Mouse (Mus musculus): Measurements from ENCODE around the gene Oscar. TPM values are rescaled to one million over a fixed set of nuclear protein-coding genes. Genes with fewer than 3 reads are reported as not detected.
"Not testable (repeated sequence)": the region's sequence is repeated elsewhere in the genome, so short reads cannot be mapped to it uniquely, and the experiment has no call there.

Gene Oscar
- total RNA-seq, 2 experiments from 2014 or later = 0.19 to 0.34 TPM

GRCm38 (mm10) chr7:3576354-3577124, 39.4 kb downstream of the Oscar start:
- intact Hi-C loops (cut with DNase I) = no loop called here
- no peak for DNase-seq

- intact Hi-C loops (cut with DNase I) = no loop called here
- DNase-seq = no peak
Measured at GRCm38 (mm10) chr7:3574216-3574615, 41.7 kb downstream of the Oscar start.

GRCm38 (mm10) chr7:3571847-3572246, 44.1 kb downstream of the Oscar start:
- no peak for DNase-seq
- intact Hi-C loops (cut with DNase I) = no loop called here

GRCm38 (mm10) chr7:3570580-3570979, 45.4 kb downstream of the Oscar start:
- intact Hi-C loops (cut with DNase I) = not testable (repeated sequence)

GRCm38 (mm10) chr7:3569725-3570124, 46.2 kb downstream of the Oscar start:
- DNase-seq = no peak
- intact Hi-C loops (cut with DNase I) = no loop called here

More at GRCm38 (mm10) chr7:3570580-3570979, 45.4 kb downstream of the Oscar start:
- not testable (repeated sequence) for DNase-seq

GRCm38 (mm10) chr7:3567336-3567735, 48.6 kb downstream of the Oscar start:
- DNase-seq = no peak
- intact Hi-C loops (cut with DNase I) = no loop called here

Small RNA genes lying within 50 kb of the gene (microRNA-seq; reads per million reads assigned to microRNA genes)
- gene Gm25100 (0 reads per million in 2 experiments), gene Mir3572 (4.0 to 5.4 reads per million in 2 experiments)

Other genes starting within 250 kb of the Oscar start
- not detected for gene Cacng8, start 225.5 kb downstream of the Oscar start, total RNA-seq (2021)
- gene Cacng6, start 192.0 kb downstream of the Oscar start, total RNA-seq (2021) = under 1 TPM; 0.72 to 0.95 TPM
- gene Tarm1, start 113.5 kb downstream of the Oscar start, total RNA-seq (2021) = not detected
- gene Ndufa3, start 1.2 kb upstream of the Oscar start, total RNA-seq (2021) = 1,000 to 10,000 TPM; 1,807 to 1,867 TPM
- 10 to 100 TPM; 15.1 to 16.9 TPM for gene Tfpt, start 13.8 kb upstream of the Oscar start, total RNA-seq (2021)
- 10 to 100 TPM; 22.5 to 26.5 TPM for gene Prpf31, start 13.8 kb upstream of the Oscar start, total RNA-seq (2021)
- 10 to 100 TPM; 30.4 to 34.1 TPM for gene Cnot3, start 29.1 kb upstream of the Oscar start, total RNA-seq (2021)
- gene Leng1, start 49.7 kb upstream of the Oscar start, total RNA-seq (2021) = 1 to 10 TPM; 8.5 to 9.6 TPM
- 1 to 10 TPM; 1.1 to 2.0 TPM for gene Tmc4, start 61.4 kb upstream of the Oscar start, total RNA-seq (2021)
- gene Tsen34, start 76.7 kb upstream of the Oscar start, total RNA-seq (2021) = 10 to 100 TPM; 68.0 to 85.6 TPM
- 10 to 100 TPM; 22.9 to 23.1 TPM for gene Mboat7, start 77.4 kb upstream of the Oscar start, total RNA-seq (2021)
- 100 to 1,000 TPM; 628 to 698 TPM for gene Rps9, start 87.8 kb upstream of the Oscar start, total RNA-seq (2021)
- gene Pirb, start 104.2 kb upstream of the Oscar start, total RNA-seq (2021) = 1 to 10 TPM; 1.1 to 1.4 TPM
- under 1 TPM in 1 of 2 experiments, not detected in 1; 0.20 TPM for gene Gm15448, start 209.5 kb upstream of the Oscar start, total RNA-seq (2021)
- gene Pira2, start 228.9 kb upstream of the Oscar start, total RNA-seq (2021) = under 1 TPM in 1 of 2 experiments, not detected in 1; 0.41 TPM

Data from heart, postnatal 14 days (tissue).